14 mouse cellular contexts compared by ENCODE assay signal in genomic region chr17:11972969-11973787, GRCm38 (mm10).
DNase-seq lines count a peak whose midpoint lies in the region; ATAC-seq and TF ChIP-seq lines count a peak whose summit lies in the region.
"Had no signal": no experiment of that assay in that cellular context is flagged by ENCODE, and none has a peak within 500 bp of the region (broad histone marks: within the 10 kb centered on the region; RNA-seq: fewer than 3 reads in every experiment).

No protein-coding gene starts in this region.

- no peak for TF ChIP-seq CTCF in cerebellum, adult 2 months (IDR thresholded peaks at IDR 0.05; ENCODE audit: borderline replicate concordance, insufficient read depth, low read depth, low read length)

- no peaks in the 10 kb centered on the region for H3K36me3 ChIP-seq in forebrain, embryonic 14.5 days (ENCODE audit: control insufficient read depth, insufficient read depth, low read length)
- H3K36me3 ChIP-seq in forebrain, embryonic 13.5 days (ENCODE audit: poor library complexity, severe bottlenecking) = no peaks in the 10 kb centered on the region
- no peaks in the 10 kb centered on the region for H3K36me3 ChIP-seq in limb, embryonic 11.5 days (ENCODE audit: control insufficient read depth, insufficient read depth, low read length)
- no peaks in the 10 kb centered on the region for H3K36me3 ChIP-seq in limb, embryonic 10.5 days
- H3K36me3 ChIP-seq: heart, embryonic 15.5 days; hindbrain, embryonic 15.5 days; stomach, embryonic 15.5 days had no signal

- no peaks in the 10 kb centered on the region for H3K27me3 ChIP-seq in forebrain, embryonic 14.5 days (replicated peaks; ENCODE audit: control insufficient read depth, insufficient read depth, low read length)
- H3K27me3 ChIP-seq in forebrain, embryonic 13.5 days = peaks cover 5% of the 10 kb centered on the region
- H3K27me3 ChIP-seq in limb, embryonic 11.5 days (ENCODE audit: control insufficient read depth, insufficient read depth, low read length) = no peaks in the 10 kb centered on the region
- H3K27me3 ChIP-seq in limb, embryonic 10.5 days (ENCODE audit: low read depth, poor library complexity, severe bottlenecking) = peaks cover 46% of the 10 kb centered on the region
- no peaks in the 10 kb centered on the region for H3K27me3 ChIP-seq in cerebellum, adult 2 months (ENCODE audit: control insufficient read depth, insufficient read depth, low read length)
- H3K27me3 ChIP-seq: hindbrain, embryonic 15.5 days; stomach, embryonic 15.5 days had no signal

- peak; percentile 33 for DNase-seq in forebrain, embryonic 14.5 days (ENCODE audit: low spot score)
- no peak for DNase-seq in limb, embryonic 11.5 days (ENCODE audit: low spot score)
- DNase-seq in limb, embryonic 10.5 days (ENCODE audit: low spot score) = no peak
- DNase-seq in cerebellum, adult 2 months = peak; percentile 59 to 65
- peak; percentile 48 for DNase-seq in layer of hippocampus, adult 9-11 months
- DNase-seq in thymus, postnatal 10 days (ENCODE audit: low spot score in 2 of 2) = no peak
- DNase-seq: gastrocnemius, adult 2 months; liver; lung, postnatal 14 days had no signal

- H3K9ac ChIP-seq in forebrain, embryonic 14.5 days (ENCODE audit: low read length) = no peak overlapping the region
- H3K9ac ChIP-seq in forebrain, embryonic 13.5 days = no peak overlapping the region
- no peak overlapping the region for H3K9ac ChIP-seq in limb, embryonic 11.5 days (ENCODE audit: low read length)
- H3K9ac ChIP-seq: heart, embryonic 15.5 days; hindbrain, embryonic 15.5 days; stomach, embryonic 15.5 days had no signal

- H3K4me2 ChIP-seq in forebrain, embryonic 14.5 days (ENCODE audit: low read length) = no peak overlapping the region
- no peak overlapping the region for H3K4me2 ChIP-seq in forebrain, embryonic 13.5 days
- no peak overlapping the region for H3K4me2 ChIP-seq in limb, embryonic 11.5 days (ENCODE audit: low read depth, severe bottlenecking)

- no peak overlapping the region for H3K4me3 ChIP-seq in forebrain, embryonic 14.5 days (ENCODE audit: low read depth, low read length)
- H3K4me3 ChIP-seq in forebrain, embryonic 13.5 days = no peak overlapping the region
- H3K4me3 ChIP-seq in limb, embryonic 11.5 days (ENCODE audit: low read depth, low read length) = no peak overlapping the region
- no peak overlapping the region for H3K4me3 ChIP-seq in limb, embryonic 10.5 days
- H3K4me3 ChIP-seq in cerebellum, adult 2 months (replicated peaks; ENCODE audit: insufficient read depth, low read depth, low read length) = peak overlapping the region; percentile 20
- H3K4me3 ChIP-seq: hindbrain, embryonic 15.5 days; stomach, embryonic 15.5 days had no signal

- no peak for TF ChIP-seq POLR2A in cerebellum, adult 2 months (IDR thresholded peaks at IDR 0.05; ENCODE audit: borderline replicate concordance, insufficient read depth, low read length)

- H3K9me3 ChIP-seq in forebrain, embryonic 14.5 days (replicated peaks; ENCODE audit: control insufficient read depth, low read length) = no peaks in the 10 kb centered on the region
- no peaks in the 10 kb centered on the region for H3K9me3 ChIP-seq in forebrain, embryonic 13.5 days (replicated peaks)
- H3K9me3 ChIP-seq in limb, embryonic 11.5 days (ENCODE audit: control insufficient read depth, low read length) = no peaks in the 10 kb centered on the region
- no peaks in the 10 kb centered on the region for H3K9me3 ChIP-seq in limb, embryonic 10.5 days (replicated peaks)
- H3K9me3 ChIP-seq: heart, embryonic 15.5 days; hindbrain, embryonic 15.5 days; stomach, embryonic 15.5 days had no signal

- H3K27ac ChIP-seq in forebrain, embryonic 14.5 days (ENCODE audit: low read depth, low read length) = no peak overlapping the region
- H3K27ac ChIP-seq in forebrain, embryonic 13.5 days = no peak overlapping the region
- no peak overlapping the region for H3K27ac ChIP-seq in limb, embryonic 11.5 days (replicated peaks; ENCODE audit: low read depth, low read length)
- H3K27ac ChIP-seq in limb, embryonic 10.5 days = no peak overlapping the region
- H3K27ac ChIP-seq in cerebellum, adult 2 months (ENCODE audit: insufficient read depth, low read length) = peak overlapping the region; percentile 15; the same call in 1 of the 2 replicates
- H3K27ac ChIP-seq: gastrocnemius, adult 2 months; heart, embryonic 15.5 days; stomach, embryonic 15.5 days had no signal

- 0 out of 2 replicates have a peak, but pooled peaks have one; percentile 19 for ATAC-seq in forebrain, embryonic 14.5 days
- no peak for ATAC-seq in forebrain, embryonic 13.5 days
- 0 out of 2 replicates have a peak, but pooled peaks have one; percentile 39 for ATAC-seq in limb, embryonic 11.5 days (ENCODE audit: insufficient number of reproducible peaks, low FRiP score, low TSS enrichment, low read depth)
- no peak for ATAC-seq in inflammation-experienced regulatory T-cells, adult 6 months

- 50% methylated on average over 13 of the region's 13 CpGs for WGBS in forebrain, embryonic 14.5 days
- WGBS in forebrain, embryonic 13.5 days = 50% methylated on average over 13 of the region's 13 CpGs
- WGBS in limb, embryonic 11.5 days = 52% methylated on average over 13 of the region's 13 CpGs
- 60% methylated on average over 13 of the region's 13 CpGs for WGBS in limb, embryonic 10.5 days
- WGBS in cerebellum, adult 2 months = 11% methylated on average over 13 of the region's 13 CpGs

- peaks cover 13% of the 10 kb centered on the region for H3K4me1 ChIP-seq in forebrain, embryonic 14.5 days (ENCODE audit: control insufficient read depth, insufficient read depth, low read length)
- H3K4me1 ChIP-seq in forebrain, embryonic 13.5 days = peaks cover 19% of the 10 kb centered on the region
- H3K4me1 ChIP-seq in limb, embryonic 11.5 days (ENCODE audit: control insufficient read depth, insufficient read depth, low read length) = peaks cover 4% of the 10 kb centered on the region; the same call in 1 of the 2 replicates
- H3K4me1 ChIP-seq in limb, embryonic 10.5 days = peaks cover 15% of the 10 kb centered on the region
- H3K4me1 ChIP-seq in cerebellum, adult 2 months (ENCODE audit: control insufficient read depth, insufficient read depth, low read length) = peaks cover 12% of the 10 kb centered on the region
- H3K4me1 ChIP-seq: heart, embryonic 15.5 days; stomach, embryonic 15.5 days had no signal

Comparison
In these comparisons a context has a peak if more than half of its experiments do, and no peak if none do; other contexts are left out.
1. ATAC-seq: peak in forebrain, embryonic 14.5 days (single experiment) and limb, embryonic 11.5 days (single experiment); none in forebrain, embryonic 13.5 days (single experiment) and inflammation-experienced regulatory T-cells, adult 6 months (single experiment).
2. DNase-seq: peak in forebrain, embryonic 14.5 days (single experiment), cerebellum, adult 2 months (2 of 2) and layer of hippocampus, adult 9-11 months (single experiment); none in limb, embryonic 11.5 days (single experiment), limb, embryonic 10.5 days (single experiment) and thymus, postnatal 10 days (0 of 2).